Mouse (Mus musculus) thymus, adult 18-20 months (tissue): ENCODE measurements around the gene Gucy1a1.

Source experiments
- DNase-seq, 2 experiments: peaks; one replicate each; pipeline ENCODE4 v3.0.0; 2022; ENCODE audit warnings: mixed read lengths in 2 of 2

Gucy1a1 gene

DNA sequence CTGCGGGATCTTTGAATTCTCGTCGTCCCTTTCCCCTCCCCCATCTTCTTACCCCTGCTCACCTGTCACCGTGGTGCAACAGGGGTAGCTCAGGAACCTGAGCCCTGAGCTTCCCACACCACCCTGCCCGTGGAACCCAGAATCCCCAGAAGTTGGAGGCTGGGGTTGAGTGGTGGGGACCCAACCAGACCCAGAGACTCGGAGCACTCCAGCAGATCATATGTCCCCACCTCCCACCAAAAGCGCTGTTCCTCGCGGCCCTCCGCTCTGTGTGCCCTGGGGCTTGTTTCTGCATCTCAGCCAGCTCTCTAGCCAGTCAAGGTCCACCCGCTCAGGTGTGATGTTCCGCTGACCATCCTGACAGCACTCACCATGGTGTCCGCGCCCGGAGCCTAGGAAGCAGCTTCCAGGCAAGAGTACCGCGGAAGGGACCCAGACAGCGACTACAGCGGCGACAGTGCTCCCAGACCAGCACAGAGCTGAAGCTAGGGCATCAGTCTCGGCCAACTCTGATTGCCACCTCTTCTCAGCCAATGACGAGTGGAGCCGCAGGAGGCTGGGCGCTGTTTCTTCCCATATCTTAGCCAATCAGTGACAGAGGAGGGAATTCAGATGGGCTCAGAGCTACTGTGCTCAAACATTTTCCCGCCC, 71.3 kb downstream of the Gucy1a1 start, which contains the start of gene Gucy1b1:
TSS of gene Gucy1b1 (minus strand) at position 489 of the 651 bp plus-strand sequence.
- DNase-seq, result peak; percentile 30 to 51

DNA sequence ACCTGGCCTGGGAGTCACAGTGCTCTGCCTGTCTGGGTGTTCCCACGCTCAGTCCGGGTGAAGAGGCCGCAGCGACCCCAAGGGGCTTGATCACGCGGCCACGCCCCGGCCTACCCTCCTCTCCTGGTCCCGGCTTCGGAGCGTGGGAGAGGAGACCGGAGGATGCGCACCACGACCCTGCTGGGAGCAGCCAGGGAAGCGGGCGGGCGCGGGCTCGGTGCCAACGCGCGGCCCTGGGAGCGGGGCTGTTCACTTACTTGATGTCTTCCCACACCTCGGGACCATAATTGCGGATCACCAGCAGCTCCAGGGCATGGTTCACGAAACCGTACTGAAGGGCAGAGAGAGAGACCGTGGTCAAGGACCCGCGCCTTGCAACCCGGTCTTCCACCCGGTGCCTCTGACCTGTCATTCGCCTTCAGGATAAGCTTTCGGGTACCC, 71.8 kb downstream of the Gucy1a1 start:
- peak; percentile 20 to 26 for DNase-seq

DNA sequence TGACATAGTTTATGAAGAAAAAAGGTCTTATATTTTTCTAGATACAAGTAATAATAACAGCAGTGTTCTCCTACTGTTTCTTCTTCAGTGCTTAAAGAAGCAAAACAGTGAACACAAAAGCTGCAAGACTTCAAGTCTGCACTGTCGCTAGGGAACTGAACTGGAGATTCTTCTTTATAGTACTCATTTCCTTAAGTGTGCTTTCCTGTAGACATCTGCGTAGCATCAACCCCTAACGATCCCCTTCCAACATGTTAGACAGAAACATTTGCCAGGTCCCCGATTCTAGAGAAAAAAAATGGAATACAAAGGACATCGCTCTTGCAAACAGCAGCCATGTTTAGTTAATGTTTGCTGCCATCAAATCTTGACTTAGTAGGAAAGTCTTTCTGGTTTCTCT, 77.8 kb downstream of the Gucy1a1 start:
- no peak for DNase-seq

DNA sequence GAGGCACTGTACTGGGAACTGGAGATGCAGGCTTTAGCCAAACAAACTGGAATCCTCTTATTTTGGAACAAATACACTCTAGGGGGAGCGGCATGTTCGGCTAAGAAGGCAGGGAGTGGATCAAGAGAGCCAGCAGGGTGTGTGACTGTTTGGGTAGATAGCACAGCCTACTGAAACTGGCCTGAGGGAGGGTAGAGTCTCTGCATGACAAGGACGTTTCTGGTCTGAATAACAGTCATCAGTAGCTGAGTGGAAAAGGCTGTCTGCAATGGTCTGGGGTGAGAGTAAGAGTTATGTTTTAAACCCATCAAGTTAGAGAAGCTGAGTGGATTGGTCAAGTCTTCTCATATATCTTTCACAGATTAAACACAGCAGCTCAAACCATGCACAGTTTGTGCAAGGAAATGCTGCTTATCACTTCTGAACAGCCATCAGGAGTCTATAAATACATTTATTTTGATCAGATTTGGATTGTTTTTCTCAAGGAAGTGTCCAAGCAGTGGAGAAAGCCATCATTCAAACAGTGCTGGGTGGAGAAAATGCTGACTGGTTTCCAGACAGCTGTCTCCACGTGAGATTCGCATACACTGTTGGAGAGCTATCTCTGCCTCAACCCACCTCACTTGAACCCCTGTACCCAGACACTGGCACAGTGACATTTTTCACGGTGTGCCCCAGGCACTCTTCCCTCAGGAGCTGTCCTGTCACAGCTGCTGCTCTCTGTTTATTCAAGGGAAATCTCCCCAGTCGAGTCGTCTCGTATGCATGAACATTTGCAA, 84.0 kb downstream of the Gucy1a1 start:
- DNase-seq, result no peak

DNA sequence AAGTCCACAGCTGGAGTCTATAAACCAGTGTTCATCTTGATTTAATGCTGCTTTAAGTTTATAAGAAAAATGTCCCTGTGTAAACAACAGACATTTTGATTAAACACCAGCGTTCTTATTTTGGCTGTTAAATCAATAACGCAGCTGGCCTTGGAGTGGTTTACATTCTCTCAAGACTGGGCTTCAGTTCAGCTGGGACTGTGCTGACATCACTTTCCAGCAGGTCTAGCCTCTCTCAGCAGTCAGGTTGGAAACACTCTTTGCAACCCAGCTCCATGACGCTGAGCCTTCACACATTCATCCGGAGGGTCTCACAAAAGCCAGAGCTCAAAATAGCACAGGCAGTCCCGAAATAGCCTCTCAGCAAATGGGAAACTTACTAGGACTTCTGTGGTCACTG, 88.4 kb downstream of the Gucy1a1 start:
- DNase-seq, result no peak

DNA sequence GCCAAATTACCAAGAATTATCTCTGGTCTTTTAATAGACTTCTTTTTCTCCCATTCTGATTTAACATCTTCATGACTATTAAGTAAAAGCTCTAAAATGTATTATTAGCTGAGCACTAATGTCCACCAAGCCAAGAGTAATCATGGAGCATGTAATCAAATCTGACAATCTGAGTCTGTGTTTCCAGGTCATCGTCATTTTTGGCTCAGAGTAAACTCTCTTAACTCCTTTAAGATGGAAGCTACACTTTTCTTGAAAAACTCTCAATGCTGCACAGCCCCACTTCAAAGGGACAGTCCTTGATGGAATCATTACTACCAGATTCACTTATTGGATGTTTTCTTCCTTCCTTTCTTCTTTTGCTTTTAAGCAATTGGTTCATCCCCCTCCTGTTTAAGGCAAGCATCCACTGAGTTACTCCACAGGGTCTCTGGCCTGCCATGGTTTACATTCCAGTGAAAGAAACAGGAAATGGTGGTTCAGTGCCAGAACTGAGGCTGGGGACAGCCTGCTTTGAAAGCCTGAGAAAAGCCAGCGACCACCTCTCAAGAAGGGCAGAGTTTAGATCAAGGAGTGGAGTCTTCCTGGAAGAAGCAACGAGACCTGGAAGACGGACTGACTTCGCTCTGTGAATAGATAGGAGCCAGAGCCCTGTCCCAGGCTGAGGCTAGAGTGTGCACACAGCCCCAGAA, 91.2 kb downstream of the Gucy1a1 start:
- DNase-seq, result no peak

DNA sequence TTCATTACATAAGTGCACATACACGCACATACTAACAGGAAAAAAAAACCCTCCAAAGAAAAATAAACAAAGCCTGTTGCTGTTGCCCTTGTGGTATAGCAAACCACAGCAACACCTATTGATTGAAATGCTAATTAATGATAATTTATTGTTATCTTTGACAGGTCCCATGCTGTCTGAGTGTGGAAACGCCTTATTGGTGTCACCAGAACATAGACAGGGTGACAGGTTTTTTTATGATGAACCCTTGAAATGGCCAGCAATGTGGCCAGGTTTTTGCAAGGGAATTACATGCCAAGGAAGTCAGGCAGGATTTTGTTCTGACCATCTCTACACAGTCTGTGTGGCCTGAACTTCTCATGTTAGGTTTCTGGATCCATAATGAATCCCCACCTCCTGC, 93.6 kb downstream of the Gucy1a1 start:
- no peak for DNase-seq

DNA sequence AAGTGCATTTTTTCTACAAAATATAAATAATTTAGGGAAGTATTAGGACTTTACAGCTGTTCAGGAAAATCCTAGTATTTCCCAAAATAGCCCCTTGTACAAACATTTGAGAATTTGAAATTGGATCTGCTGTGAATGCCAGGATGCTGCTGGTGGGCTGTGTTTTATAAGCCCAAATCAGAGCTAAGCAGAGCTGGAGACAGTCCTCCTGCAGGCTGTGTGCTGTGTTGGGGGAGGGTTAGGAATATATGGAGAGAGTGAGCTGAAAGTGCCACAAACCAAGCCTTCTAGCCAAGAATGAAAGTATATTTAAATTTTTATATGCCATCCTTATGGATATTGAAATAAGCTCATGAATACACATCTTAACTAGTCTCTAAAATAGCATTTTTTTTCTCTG, 94.1 kb downstream of the Gucy1a1 start:
- DNase-seq, result no peak

DNA sequence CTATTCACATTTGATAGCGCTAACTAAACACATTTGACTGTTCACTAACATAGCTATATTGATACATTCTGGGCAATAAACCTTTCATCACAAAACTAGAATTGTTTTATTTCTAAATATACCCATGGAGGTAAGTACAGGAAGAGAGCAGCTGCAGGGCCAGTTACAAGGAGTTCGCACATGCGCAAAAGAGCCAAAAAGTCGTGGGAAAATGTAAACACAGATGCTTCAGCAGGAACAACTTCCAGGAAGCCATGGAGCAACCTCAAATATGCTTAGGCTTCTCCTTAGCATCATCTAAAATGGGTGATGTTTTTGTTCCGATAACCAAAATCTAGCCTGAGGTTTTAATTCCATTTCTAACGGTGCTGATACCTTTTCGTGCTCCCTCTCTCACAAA, 96.9 kb downstream of the Gucy1a1 start:
- no peak for DNase-seq

DNA sequence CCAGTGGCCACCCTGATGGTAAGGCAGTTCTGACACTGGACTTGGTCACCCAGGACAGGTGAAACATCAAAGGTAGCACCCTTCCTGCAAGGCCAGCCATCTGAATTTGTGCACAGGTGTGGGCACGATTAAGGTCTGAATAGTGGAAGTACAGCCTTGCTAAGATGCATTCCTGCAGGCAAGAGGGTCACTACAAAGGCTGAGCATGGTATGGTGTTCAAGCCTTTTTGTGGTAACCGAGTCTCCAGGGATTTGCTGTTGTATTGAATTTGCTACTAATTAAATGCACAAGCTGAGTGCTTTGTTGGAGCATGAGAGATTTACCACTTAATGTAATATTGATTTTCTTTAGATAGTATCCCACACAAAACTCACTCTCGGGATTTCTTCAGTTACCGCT, 97.5 kb downstream of the Gucy1a1 start:
- DNase-seq, result no peak

DNA sequence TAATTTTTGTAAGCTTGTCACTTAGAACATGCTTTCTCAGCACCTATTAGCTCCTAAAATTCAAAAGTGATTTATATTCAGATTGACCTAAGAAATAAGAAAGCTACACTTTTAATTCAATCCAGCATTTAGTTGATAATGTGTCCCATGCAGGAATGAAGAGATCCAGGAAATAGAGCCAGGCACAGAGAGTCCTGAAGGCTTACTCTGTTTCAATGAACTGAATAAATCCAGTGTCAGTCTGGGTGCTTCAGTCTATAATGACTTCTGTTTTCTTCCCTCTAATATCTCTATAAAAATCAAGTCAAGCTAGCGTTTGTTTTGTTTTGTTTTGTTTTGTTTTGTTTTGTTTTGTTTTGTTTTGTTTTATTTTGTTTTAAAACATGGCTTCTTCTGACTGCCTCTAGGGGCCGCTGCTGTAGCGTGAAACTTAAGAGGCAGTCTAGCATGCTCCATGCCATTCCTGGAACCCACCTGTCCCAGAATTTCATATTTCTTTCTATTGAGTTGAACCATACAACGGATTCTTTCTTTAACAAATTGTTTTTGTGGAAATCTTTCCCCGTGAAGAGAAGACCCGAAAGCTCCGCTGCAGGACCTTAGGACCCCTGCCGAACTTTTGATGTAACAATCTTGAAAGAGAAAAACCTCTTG, 98.4 kb downstream of the Gucy1a1 start:
- no peak for DNase-seq

DNA sequence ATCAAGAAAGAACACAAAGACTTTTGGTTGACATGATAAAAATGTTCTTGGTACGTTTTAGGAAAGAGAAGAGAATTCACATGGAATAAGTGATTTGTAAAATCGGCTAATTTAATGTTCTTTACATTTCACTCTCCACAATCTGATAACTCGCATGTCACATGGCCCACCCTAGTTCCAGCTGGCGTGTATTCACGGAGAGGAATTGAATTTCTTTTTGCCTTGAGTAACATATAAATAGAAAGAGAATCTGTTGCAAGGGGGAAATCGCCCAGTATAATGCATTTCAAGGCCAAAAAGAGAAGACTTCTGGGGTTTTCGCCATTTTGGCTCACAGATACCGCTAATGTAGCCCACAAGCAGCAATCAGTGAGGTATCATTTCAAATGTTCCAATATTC, 99.5 kb downstream of the Gucy1a1 start:
- no peak for DNase-seq

DNA sequence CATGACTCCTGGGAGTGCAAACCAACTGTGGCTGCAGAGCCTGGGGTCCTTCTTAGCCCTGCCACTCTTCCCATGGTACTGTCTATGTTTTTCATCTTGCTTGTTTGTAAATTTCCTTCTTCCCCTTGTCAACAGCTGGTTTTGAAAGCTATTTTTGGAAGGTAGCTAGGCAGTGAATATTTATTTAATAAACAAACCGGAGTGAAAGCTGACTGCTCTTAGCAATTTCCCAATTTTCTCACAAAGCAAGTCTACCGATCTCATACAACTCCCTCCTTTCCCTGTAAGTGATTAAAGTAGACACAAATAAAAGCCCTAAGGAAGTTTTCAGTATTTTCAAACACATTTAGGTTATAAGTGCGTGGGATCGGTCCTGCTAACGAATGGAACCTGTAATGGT, 100.7 kb downstream of the Gucy1a1 start:
- DNase-seq, result no peak

DNA sequence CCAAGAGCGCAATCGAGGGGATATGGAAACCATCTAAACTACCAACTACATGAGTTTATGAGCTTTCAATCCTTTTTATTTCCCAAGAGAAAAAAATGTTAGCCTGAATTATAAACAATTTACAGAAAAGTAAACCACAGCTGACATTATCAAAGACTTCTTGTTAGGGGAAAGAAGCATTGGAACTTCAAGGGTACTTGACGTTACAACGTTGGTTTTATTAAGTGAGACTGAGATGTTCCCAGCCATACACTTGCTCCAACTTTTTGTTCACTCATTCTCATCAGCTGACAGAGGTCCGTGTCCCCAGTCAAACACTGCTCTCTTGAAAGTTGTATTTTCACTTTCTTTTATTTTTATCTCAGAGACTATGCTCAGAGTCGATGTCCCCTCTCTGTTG, 101.9 kb downstream of the Gucy1a1 start:
- no peak for DNase-seq
